Comparison of ENCODE assay signal across 29 mouse cellular contexts in genomic region chr6:139010501-139010900, GRCm38 (mm10).
DNase-seq lines count a peak whose midpoint lies in the region; ATAC-seq lines count a peak whose summit lies in the region.
"Had no signal": no experiment of that assay in that cellular context is flagged by ENCODE, and none has a peak within 500 bp of the region (broad histone marks: within the 10 kb centered on the region; RNA-seq: fewer than 3 reads in every experiment).

No protein-coding gene starts in this region.

- no peaks in the 10 kb centered on the region for H3K9me3 ChIP-seq in embryonic facial prominence, embryonic 11.5 days (replicated peaks; ENCODE audit: control insufficient read depth, low read length)
- H3K9me3 ChIP-seq in embryonic facial prominence, embryonic 10.5 days = no peaks in the 10 kb centered on the region
- H3K9me3 ChIP-seq in midbrain, embryonic 11.5 days (ENCODE audit: control insufficient read depth, low read length) = no peaks in the 10 kb centered on the region
- H3K9me3 ChIP-seq in midbrain, embryonic 10.5 days (replicated peaks) = no peaks in the 10 kb centered on the region
- H3K9me3 ChIP-seq: embryonic facial prominence, embryonic 15.5 days; forebrain, embryonic 13.5 days; limb, embryonic 13.5 days; liver, embryonic 12.5 days had no signal

- DNase-seq in embryonic facial prominence, embryonic 11.5 days (ENCODE audit: low spot score) = peak; percentile 59
- DNase-seq in embryonic facial prominence, embryonic 10.5 days (ENCODE audit: low spot score) = no peak
- DNase-seq in midbrain, embryonic 11.5 days (ENCODE audit: low spot score, missing footprints) = peak; percentile 57
- DNase-seq in midbrain, embryonic 10.5 days (ENCODE audit: low spot score) = no peak
- DNase-seq in embryo, embryonic 10.5 days (ENCODE audit: low spot score) = peak; percentile 39
- peak; percentile 12 for DNase-seq in mesoderm, embryonic 11.5 days (ENCODE audit: low read depth, low spot score)
- no peak for DNase-seq in right cerebral cortex, adult 2 months (ENCODE audit: low spot score in 2 of 2)
- DNase-seq: adrenal gland, postnatal 14 days; cerebellum, adult 11-12 months; cerebellum, adult 9-11 months; gastrocnemius, adult 2 months; gastrocnemius, postnatal 36 days; heart, adult 18-20 months; heart, postnatal 36 days; kidney, adult 9 months; kidney, postnatal 25 days; liver, postnatal 0 days; lung, postnatal 10 days; thymus, postnatal 14 days had no signal

- no peak overlapping the region for H3K27ac ChIP-seq in embryonic facial prominence, embryonic 11.5 days (replicated peaks; ENCODE audit: low read depth, low read length)
- H3K27ac ChIP-seq in embryonic facial prominence, embryonic 10.5 days (replicated peaks) = no peak overlapping the region
- no peak overlapping the region for H3K27ac ChIP-seq in midbrain, embryonic 11.5 days (ENCODE audit: low read depth, low read length)
- no peak overlapping the region for H3K27ac ChIP-seq in midbrain, embryonic 10.5 days (replicated peaks)
- H3K27ac ChIP-seq: embryonic facial prominence, embryonic 15.5 days; forebrain, embryonic 13.5 days; gastrocnemius, adult 2 months; hindbrain, embryonic 14.5 days; limb, embryonic 13.5 days; liver, embryonic 12.5 days; macrophage had no signal

- H3K4me2 ChIP-seq in embryonic facial prominence, embryonic 11.5 days (ENCODE audit: low read depth, low read length) = no peak overlapping the region
- no peak overlapping the region for H3K4me2 ChIP-seq in midbrain, embryonic 11.5 days
- H3K4me2 ChIP-seq: embryonic facial prominence, embryonic 15.5 days; forebrain, embryonic 13.5 days; heart, embryonic 11.5 days; hindbrain, embryonic 14.5 days; limb, embryonic 13.5 days; liver, embryonic 12.5 days had no signal

- no peaks in the 10 kb centered on the region for H3K4me1 ChIP-seq in embryonic facial prominence, embryonic 11.5 days (ENCODE audit: control insufficient read depth, insufficient read depth, low read length)
- H3K4me1 ChIP-seq in embryonic facial prominence, embryonic 10.5 days = no peaks in the 10 kb centered on the region
- H3K4me1 ChIP-seq in midbrain, embryonic 11.5 days (ENCODE audit: control insufficient read depth, insufficient read depth, low read length) = no peaks in the 10 kb centered on the region
- no peaks in the 10 kb centered on the region for H3K4me1 ChIP-seq in midbrain, embryonic 10.5 days
- H3K4me1 ChIP-seq: embryonic facial prominence, embryonic 15.5 days; forebrain, embryonic 13.5 days; limb, embryonic 13.5 days; liver, embryonic 12.5 days had no signal

- WGBS in embryonic facial prominence, embryonic 11.5 days = 83% methylated on average over 4 of the region's 4 CpGs
- 86% methylated on average over 4 of the region's 4 CpGs for WGBS in embryonic facial prominence, embryonic 10.5 days
- 79% methylated on average over 4 of the region's 4 CpGs for WGBS in midbrain, embryonic 11.5 days
- 83% methylated on average over 4 of the region's 4 CpGs for WGBS in midbrain, embryonic 10.5 days

- H3K27me3 ChIP-seq in embryonic facial prominence, embryonic 11.5 days (ENCODE audit: control insufficient read depth, insufficient read depth, low read length) = no peaks in the 10 kb centered on the region
- H3K27me3 ChIP-seq in embryonic facial prominence, embryonic 10.5 days (replicated peaks; ENCODE audit: low read depth, poor library complexity, severe bottlenecking) = no peaks in the 10 kb centered on the region
- no peaks in the 10 kb centered on the region for H3K27me3 ChIP-seq in midbrain, embryonic 11.5 days (ENCODE audit: control insufficient read depth, insufficient read depth, low read length)
- H3K27me3 ChIP-seq in midbrain, embryonic 10.5 days (ENCODE audit: low read depth, poor library complexity, severe bottlenecking) = no peaks in the 10 kb centered on the region
- H3K27me3 ChIP-seq: embryonic facial prominence, embryonic 15.5 days; forebrain, embryonic 13.5 days; limb, embryonic 13.5 days; liver, embryonic 12.5 days had no signal

- no peak for ATAC-seq in embryonic facial prominence, embryonic 11.5 days (replicated peaks; ENCODE audit: insufficient number of reproducible peaks, low FRiP score, low TSS enrichment, low read depth)
- ATAC-seq in midbrain, embryonic 11.5 days (ENCODE audit: low FRiP score) = no peak
- ATAC-seq in activated CD4-positive, CD25-positive, alpha-beta regulatory T cell, adult 4 months = no peak
- ATAC-seq: forebrain, embryonic 13.5 days; intestine, postnatal 0 days; liver, embryonic 12.5 days; liver, postnatal 0 days; midbrain, embryonic 16.5 days had no signal

- no peaks in the 10 kb centered on the region for H3K36me3 ChIP-seq in embryonic facial prominence, embryonic 11.5 days (replicated peaks; ENCODE audit: control insufficient read depth, insufficient read depth, low read depth, low read length)
- H3K36me3 ChIP-seq in embryonic facial prominence, embryonic 10.5 days (replicated peaks) = no peaks in the 10 kb centered on the region
- H3K36me3 ChIP-seq in midbrain, embryonic 11.5 days (ENCODE audit: control insufficient read depth, insufficient read depth, low read length) = no peaks in the 10 kb centered on the region
- H3K36me3 ChIP-seq in midbrain, embryonic 10.5 days = no peaks in the 10 kb centered on the region
- H3K36me3 ChIP-seq: embryonic facial prominence, embryonic 15.5 days; limb, embryonic 13.5 days; liver, embryonic 12.5 days had no signal

- no peak overlapping the region for H3K9ac ChIP-seq in embryonic facial prominence, embryonic 11.5 days (replicated peaks; ENCODE audit: low read length)
- no peak overlapping the region for H3K9ac ChIP-seq in midbrain, embryonic 11.5 days (ENCODE audit: low read length)
- H3K9ac ChIP-seq: embryonic facial prominence, embryonic 15.5 days; forebrain, embryonic 13.5 days; hindbrain, embryonic 14.5 days; limb, embryonic 13.5 days; liver, embryonic 12.5 days; liver, postnatal 0 days had no signal

- no peak overlapping the region for H3K4me3 ChIP-seq in embryonic facial prominence, embryonic 11.5 days (ENCODE audit: low read depth, low read length)
- no peak overlapping the region for H3K4me3 ChIP-seq in embryonic facial prominence, embryonic 10.5 days
- H3K4me3 ChIP-seq in midbrain, embryonic 11.5 days (ENCODE audit: low read depth, low read length) = no peak overlapping the region
- no peak overlapping the region for H3K4me3 ChIP-seq in midbrain, embryonic 10.5 days
- H3K4me3 ChIP-seq: embryonic facial prominence, embryonic 15.5 days; forebrain, embryonic 13.5 days; gastrocnemius, adult 2 months; limb, embryonic 13.5 days; liver, embryonic 12.5 days had no signal

Comparison
In these comparisons a context has a peak if more than half of its experiments do, and no peak if none do; other contexts are left out.
1. DNase-seq: peak in embryonic facial prominence, embryonic 11.5 days (single experiment), midbrain, embryonic 11.5 days (single experiment), embryo, embryonic 10.5 days (single experiment) and mesoderm, embryonic 11.5 days (single experiment); none in embryonic facial prominence, embryonic 10.5 days (single experiment), midbrain, embryonic 10.5 days (single experiment) and right cerebral cortex, adult 2 months (0 of 2).